Mouse (Mus musculus): ENCODE results near the gene Lrba. TPM values are rescaled to one million over a fixed set of nuclear protein-coding genes. Genes with fewer than 3 reads are reported as not detected.

Lrba gene
- polyA plus RNA-seq, 1 experiment, result 17.8 TPM

DNA sequence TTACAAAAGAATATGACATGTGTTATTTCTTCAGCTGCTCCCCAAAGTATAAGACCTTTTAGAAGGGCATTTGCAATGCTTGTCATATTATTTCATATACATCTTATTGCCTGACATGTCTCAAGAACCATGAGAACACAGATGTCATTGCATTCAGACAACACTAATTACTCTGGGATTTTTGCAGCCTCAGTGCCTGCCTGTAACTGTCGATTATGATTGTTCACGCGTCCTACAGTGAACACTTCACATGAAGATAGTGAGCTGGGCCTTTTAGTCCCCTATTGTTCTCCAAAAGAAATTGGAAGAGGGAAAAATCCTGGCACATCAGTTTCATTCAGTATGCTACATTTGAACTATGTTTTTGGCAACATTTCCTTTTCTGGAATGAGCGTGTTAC is 335.2 kb downstream of the Lrba start:
- no peak for DNase-seq (ENCODE audit: low read depth)

DNA sequence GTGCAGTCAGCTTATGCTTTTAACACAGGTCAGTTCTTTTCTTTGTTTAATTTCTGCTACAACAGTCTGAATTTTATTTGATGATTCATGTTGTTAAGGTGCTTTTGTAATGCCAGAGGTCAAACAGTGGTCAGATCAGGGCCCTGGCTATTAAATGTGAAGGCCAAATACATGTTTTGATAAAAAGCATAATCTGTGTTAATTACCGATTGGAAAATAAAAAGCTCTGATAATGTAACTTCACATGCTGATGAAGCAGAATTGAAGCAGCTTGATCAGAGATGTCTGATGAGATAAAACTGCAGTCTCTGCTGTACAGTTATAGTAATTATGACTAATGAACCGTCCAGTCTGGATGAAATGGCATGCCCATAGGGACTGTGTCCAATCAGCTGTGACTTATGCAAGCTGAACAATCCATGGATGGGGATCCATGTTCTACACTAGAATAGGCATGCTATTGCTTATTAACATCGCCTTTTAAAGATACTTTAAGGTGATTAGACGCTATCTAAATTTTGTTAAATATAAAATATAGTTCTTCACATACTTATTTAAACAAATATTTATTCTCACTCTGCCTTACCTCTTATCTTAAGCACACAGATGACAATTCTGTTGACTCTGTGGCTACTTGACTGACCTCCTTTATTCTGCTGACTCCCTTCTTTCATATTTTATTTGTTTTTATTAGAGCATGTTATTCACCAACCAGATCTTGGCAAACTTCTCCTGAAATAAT is 336.0 kb downstream of the Lrba start:
- no peak for DNase-seq (ENCODE audit: low read depth)

DNA sequence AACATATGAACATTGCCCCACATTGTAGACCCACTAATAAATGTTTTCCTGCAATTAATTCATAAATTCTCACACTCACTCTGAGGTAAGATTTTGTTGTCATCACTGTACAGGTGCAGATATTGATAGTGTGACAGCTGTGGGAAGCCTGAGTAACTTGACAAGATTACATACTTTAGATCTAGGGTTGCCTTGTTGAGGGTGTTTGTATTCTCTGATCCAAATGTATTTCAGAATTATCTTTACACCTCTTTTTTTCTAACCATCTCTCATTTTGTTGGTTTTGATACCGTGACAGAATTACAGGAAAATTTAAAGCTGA is 336.5 kb downstream of the Lrba start:
- DNase-seq (ENCODE audit: low read depth), result no peak

DNA sequence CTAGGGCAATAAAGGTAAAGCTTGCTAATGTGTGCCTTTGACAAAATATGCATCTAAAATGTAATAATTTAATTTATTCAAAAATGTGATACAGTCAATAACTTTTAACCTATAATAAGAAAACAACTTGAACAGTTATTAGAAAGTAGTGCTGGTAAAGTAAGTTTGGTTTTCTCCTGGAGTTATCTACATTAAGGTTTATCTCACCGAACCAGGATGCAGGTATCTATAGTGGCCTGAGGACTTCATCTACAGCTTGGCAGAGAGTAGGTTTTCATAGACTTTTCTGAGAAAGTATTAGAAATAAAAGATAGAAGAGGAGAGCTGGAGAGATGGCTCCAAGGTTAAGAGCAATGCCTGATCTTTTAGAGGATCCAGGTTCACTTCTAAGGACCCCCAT is 336.9 kb downstream of the Lrba start:
- DNase-seq (ENCODE audit: low read depth), result no peak

DNA sequence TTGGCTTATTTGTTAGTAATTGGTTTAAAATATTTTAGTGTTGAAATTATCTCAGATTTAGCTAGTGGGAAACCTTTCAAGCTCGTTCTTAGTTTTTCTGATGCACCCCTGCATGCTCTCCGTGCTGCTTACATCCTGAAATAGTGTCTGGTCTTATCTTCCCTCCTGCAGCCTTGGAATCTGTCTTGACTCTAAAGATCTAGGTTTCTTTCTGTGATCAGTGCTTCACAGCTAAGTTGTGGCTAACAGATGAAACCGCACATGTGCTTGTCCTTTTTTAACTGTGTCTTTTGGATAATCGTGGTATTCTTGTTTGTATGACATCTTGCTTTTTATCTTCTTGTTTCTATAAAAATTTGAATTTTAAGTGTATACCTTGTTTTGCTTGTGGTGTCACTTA is 342.8 kb downstream of the Lrba start:
- DNase-seq (ENCODE audit: low read depth), result no peak

DNA sequence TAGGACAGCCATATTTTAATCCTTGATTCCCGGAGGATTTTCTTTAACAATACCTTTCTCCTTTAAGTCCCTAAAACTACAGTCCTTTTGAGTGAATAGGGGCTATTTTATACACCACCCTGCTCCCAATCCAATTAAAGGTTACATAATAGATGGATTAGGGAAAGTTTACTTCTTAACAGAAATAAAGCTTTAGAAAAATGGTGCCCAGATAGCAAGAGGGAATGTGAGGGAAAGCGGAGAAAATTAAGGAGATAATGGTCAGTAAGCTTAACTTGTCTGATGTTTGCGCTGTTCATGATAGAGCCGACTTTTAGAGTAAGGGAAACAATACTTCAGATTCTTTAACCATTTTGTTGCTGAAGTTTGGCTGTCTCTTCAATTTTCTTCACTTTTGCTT is 347.0 kb downstream of the Lrba start:
- no peak for DNase-seq (ENCODE audit: low read depth)

DNA sequence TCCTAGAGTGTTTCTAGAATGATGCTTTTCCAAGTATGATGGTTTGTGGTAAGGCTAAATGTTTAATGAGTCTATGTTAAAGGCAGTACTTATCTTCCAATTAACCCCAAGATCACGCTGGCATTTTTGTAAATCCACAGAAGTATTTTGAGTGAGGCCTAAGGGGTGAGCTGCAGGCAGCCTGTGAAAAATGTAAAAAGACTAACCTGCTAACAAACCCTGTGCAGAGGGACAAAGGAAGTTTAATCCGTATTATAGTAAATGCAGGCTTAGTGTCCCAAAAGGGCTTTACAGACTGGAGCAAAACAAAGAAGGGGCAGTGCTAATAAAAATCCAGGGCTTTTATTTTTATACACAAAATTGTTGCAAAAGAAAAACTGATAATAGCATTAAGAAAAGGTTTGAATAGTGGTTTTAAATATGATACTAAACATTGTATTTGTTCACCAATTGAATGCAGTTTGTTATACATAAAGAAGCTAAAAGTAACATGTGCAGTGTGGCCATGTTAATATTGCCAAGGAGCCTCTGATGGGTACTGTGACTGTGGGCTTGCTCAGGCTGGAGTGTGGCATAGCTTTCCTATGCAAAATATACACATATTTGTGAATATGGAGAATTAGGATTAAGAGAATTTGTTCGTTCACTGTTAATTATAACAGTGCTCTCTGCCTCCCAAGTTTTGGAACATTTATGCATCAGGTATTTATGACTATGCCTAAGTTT is 348.2 kb downstream of the Lrba start:
- no peak for DNase-seq (ENCODE audit: low read depth)

DNA sequence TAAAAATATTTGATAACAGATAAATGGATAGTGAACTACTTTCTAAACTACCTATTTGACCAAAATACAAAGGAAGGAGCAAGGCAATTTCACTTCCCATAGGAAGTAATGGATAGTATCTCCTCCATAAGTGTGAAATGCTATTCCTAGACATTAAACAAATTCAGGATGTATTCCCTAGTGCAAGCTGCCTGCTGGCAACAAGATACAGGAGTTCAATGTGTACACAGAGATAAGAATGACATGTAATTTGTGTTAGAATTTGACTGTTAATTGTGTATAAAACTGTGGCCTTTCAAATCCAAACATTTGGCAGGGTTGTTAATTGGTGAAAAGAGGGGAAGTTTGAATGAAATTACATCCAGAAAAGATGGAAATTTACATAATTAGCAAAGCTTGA is 350.8 kb downstream of the Lrba start:
- DNase-seq (ENCODE audit: low read depth), result no peak

DNA sequence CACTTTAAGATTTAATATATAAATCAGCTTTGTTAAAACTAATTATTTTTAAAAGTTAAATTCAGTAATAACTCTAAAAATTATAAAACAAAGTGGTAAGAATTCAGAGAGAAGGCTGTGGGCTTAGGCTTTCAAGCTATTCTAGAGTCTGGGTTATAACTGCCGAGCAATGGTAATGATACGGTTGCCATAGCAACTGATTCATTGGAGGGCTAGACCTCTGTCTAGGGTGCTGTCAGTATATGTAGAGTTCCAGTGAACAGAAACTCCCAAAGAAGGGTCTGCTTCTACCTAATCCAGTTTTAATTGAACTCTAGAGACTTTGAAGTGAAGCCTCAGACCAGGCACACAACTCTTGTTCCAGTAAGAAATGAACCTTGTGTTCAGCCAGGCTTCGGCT is 377.8 kb downstream of the Lrba start:
- DNase-seq (ENCODE audit: low read depth), result no peak

DNA sequence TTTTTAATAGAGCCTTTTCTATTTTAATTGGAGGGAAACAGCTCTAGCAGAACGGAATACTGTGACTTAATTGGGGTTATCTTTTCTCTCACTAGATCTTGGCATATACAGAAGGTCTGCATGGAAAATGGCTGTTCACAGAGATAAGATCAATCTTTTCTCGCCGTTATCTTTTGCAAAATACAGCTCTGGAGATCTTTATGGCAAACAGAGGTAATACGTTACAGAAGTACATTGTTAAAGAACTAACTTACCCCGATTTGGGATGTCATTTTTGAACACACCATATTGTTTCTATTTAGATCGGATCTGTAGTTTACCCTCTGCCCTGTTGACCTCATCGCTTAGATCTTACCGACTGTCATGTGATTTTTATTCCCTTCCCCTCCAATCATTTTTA is 381.3 kb downstream of the Lrba start:
- no peak for DNase-seq (ENCODE audit: low read depth)

DNA sequence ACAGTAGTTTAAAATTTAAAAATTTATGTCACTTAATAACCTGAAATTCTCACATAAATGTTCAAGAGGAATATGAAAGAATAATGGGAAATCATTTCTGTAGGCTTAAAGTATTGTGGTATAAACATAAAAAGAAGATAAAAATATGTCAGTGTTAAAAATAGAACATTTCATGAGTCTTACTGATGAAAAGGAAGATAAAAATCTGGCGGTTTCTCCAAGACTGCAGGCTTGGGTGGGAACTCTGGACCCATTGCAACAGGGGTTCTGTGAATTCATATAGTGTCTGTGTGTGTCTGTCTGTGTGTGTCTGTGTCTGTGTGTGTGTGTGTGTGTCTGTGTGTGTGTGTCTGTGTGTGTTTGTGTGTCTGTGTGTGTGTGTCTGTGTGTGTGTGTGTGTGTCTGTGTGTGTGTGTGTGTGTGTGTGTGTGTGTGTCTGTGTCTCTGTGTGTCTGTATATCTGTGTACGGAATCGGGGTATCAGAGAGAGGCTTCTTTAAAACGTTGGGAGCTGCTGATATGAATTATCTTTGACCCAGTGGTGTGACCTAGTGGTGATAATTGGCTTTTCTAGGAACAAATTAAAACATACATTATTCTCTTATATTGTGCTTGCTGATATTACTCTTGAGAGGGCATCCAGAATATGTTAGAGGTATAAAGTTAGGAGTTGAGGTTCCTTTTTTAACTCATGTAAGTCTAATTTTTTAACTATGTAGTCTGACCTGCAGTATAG is 402.7 kb downstream of the Lrba start:
- no peak for DNase-seq (ENCODE audit: low read depth)

DNA sequence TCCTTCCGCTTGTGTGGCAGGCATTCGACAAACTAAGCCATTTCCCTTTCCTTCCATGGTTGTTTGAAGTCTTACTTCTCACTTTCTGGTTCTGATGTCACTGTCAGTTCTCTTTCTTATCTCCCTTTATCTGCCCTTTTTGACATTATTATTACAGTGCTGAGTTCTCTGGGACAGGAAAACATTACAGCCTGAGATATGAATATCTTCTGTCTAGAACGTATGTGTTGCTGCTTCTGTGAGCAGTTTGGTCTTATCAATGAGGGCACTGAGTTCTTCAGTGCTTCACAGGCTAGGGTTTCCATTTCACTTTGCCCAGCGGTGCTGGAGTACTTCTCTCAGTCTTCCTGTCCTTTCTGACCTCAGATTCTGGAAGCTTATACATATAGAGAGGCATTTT is 404.9 kb downstream of the Lrba start:
- no peak for DNase-seq (ENCODE audit: low read depth)

DNA sequence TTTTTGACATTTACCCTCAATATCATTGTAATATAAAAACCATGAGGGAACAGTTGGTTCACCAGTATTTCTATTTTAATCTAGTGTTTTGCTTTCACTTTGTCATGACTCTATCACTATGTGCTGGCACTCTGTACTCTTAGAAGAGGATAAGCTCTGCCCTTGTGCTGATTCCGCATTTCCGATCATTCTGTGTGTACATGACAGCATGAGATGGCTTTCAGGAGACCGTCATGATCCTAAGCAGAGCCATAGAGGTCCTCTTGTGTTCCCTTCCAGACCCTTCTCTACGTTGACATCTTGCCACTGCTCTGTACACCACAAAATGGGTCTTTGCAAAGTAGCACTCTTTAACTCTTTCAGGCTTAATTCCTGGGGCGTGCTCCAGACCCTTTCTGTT is 411.0 kb downstream of the Lrba start:
- no peak for DNase-seq (ENCODE audit: low read depth)

DNA sequence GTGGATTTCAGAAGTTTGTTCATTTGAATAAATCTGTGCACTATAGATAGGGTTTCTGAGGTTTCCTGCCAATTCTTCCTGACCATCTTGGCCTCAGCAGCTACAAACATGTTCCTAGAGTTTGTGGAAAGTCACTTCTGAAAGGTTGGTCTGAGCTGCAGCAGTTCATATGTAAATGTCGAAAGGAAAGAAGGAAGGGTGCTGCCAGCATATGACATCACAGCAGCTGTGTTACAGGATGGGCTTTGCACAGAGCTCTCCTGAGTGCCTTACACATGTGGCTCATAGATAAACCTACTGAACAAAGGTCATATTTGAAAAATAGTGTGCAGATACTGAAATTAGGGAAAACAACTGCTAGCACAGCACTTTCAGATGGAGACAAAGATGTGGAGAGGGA is 411.5 kb downstream of the Lrba start:
- DNase-seq (ENCODE audit: low read depth), result no peak

DNA sequence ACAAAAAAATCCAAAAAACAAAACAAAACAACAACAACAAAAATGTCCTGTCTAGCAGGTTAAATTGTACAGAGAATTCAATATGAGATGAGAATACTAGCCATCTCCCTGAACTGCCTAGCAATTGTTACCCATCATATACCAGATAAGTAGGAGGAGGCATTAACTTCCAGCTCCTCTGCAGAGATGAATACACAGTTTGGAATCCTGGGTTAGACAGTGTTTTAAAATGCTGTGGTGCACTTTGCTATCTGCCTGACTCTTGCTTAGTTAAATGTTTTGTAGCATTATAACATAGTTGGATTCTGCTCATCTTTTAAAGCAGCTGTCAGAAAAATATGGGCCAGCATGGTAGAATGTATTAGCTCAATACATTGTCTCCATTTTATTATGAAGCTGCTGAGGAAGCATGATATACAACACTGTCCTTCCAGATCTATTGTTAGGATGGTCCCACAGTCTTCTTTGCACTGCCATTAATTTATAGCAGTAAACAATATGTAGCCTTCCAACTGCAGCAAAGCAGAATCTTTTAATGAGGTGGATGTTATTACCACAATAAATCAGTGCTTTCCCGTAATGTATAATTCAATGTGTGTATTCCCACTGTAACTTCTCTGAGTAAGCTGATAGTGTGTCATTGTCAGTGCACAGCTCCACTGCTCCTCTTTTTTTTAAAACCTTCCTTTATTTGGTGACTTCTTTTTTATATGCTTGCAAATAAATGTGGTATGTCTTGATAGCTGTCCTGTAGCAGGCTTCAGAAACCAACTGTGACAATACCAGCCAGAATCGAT is 414.3 kb downstream of the Lrba start:
- no peak for DNase-seq (ENCODE audit: low read depth)

DNA sequence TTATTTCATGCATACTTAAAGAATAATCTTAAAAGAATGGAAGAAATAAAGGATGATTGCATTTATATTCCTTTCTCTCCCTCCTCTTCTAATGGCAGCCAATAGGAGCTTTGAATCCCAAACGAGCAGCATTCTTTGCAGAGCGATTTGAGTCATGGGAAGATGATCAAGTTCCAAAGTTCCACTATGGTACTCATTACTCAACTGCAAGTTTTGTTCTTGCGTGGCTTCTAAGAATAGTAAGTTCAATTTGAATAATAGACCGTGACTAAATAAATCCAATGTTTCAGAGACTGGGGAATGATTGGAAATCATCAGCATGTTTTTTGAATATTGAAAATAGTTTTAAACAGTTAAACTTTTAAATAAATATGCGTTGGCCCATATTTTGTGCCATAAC is 416.9 kb downstream of the Lrba start:
- no peak for DNase-seq (ENCODE audit: low read depth)

DNA sequence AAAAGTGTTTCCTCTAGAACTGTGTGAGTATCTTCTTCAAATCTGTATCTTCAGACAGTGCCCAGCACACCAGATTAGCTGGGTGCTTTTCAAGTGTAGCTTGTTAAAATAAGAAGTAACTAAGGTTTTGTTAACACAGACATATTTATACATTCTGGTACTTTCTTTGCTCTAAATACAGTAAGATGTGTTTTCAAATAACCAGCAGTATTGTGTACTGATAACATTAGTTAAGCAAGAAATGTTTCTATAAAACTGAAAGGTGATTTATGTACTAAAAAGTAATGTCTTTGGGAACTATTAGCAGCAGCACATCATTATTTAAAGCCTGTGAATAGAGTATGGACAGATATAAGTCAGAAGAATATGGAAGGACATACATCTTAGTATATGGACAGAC is 417.3 kb downstream of the Lrba start:
- no peak for DNase-seq (ENCODE audit: low read depth)

DNA sequence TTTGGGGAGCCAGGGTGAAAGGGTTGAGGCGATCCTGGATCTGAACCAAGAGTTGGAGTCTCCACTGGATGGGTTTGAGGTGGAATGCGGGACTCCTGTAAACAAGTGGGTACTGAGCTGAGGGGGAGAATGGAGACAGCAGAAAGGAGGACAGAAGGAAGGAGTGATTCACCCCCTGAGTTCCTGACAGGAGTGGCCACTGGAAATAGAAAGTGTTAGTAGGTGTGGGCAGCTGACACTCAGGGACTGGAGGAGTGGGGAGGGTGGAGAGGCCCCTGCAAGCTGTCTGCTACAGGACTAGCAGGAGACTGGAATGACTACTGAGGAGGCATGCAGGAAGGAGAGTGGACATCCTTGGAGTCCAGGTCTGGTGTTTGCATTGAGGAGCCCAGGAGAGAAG is 422.3 kb downstream of the Lrba start:
- no peak for DNase-seq (ENCODE audit: low read depth)

DNA sequence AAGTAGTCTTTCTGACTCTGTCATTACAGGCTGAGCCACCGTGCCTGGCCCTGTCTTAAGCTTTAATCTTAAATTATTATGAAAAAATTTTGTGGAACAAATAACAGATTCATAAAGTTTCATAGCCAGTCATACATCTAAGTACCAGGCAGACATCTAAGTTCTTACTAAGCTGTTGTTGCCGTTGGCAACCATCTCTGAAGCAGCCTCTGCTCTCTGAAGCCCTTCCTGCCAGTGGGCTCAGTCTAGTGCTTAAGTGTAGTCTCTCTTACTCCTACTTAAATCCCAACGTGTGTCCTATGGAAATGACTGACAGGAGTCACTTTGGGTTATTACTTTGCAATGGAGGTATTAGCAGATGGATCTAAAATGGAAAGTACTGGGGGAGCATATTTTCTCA is 426.5 kb downstream of the Lrba start:
- no peak for DNase-seq (ENCODE audit: low read depth)

DNA sequence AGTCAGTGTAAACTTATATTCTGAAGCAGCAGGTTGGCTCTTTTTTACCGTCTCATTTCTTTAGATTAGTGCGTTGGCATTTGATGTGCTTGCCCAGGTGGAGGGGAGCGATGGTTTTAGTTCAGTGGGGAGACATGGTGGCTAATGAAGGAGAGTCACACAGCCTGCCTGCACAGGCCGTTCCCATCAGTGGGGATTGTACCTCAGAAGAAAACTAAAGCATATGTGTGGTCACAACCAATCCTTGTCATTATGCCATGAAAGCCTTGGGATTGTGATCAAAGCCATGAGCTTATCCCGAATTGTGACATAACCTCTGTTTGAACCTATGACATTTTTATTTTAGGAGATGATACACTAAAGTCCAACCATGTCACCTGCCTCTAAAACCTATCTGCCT is 434.8 kb downstream of the Lrba start:
- no peak for DNase-seq (ENCODE audit: low read depth)

DNA sequence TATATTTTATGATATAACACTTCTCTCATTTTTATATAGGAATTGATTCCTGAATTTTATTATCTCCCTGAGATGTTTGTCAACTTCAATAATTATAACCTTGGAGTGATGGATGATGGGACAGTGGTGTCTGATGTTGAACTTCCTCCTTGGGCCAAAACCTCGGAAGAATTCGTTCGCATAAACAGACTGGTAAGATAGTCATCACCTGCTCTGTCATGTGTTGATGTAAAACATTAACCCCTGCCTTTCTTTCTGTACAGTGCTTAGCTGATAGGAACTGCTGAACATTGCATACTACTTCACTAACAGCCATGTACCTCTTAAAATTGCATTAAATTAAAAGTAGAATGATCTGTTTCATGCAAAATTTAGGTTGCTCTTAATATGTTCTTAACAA is 439.9 kb downstream of the Lrba start:
- DNase-seq (ENCODE audit: low read depth), result no peak

DNA sequence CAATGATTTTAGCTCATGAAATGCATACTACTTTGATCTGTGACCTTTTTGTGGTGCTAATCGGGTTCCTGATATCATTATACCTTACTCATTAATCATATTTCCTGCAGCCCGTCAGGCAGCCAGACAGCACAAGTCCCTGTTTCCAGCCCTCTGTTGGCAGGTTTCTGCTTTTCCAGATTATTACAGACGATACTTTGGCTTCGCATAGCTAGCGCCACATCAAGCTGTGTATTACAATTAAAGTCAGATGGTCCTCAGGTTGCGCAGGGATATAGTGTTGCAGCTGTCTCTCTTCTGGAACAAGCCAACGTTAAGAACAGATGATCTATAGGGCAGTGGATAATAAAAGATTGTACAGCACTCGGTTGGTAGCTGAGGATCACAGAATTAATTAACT is 443.7 kb downstream of the Lrba start:
- DNase-seq (ENCODE audit: low read depth), result no peak
